10 mouse cellular contexts compared by ENCODE assay signal in the genomic region with DNA sequence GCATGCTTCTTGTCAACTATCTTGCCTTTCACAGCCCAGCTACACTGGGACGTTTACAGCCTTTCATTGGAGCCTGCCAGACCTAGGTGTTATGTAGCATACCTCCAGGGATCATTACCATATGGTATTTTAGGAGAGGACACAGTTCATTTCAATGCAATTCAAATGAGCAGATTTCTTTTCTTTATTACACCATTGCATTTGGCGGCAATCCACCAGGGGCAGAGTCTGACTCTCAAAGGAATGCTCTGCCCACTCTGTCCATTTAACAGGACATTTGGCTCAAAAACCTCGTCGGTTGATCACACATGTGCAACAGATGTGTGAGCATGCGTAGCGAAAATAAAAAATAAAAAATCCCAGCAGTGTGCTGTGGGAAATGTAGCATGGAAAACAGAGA.
A peak's percentile ranks its signal among the peaks of the same experiment; 100 is the strongest.
DNase-seq lines count a peak whose midpoint lies in the region; ATAC-seq and TF ChIP-seq lines count a peak whose summit lies in the region.
"Had no signal": no experiment of that assay in that cellular context is flagged by ENCODE, and none has a peak within 500 bp of the region (broad histone marks: within the 10 kb centered on the region; RNA-seq: fewer than 3 reads in every experiment).

No protein-coding gene starts in this region.

- H3K4me3 ChIP-seq in midbrain, embryonic 14.5 days (replicated peaks; ENCODE audit: low read depth, low read length), result no peak overlapping the region
- no peak overlapping the region for H3K4me3 ChIP-seq in midbrain, postnatal 0 days (ENCODE audit: low read depth, low read length)
- no peak overlapping the region for H3K4me3 ChIP-seq in neural tube, embryonic 11.5 days (ENCODE audit: low read depth, low read length)

- H3K9ac ChIP-seq in midbrain, embryonic 14.5 days (replicated peaks; ENCODE audit: low read length), result no peak overlapping the region
- no peak overlapping the region for H3K9ac ChIP-seq in midbrain, postnatal 0 days (replicated peaks; ENCODE audit: low read length, poor library complexity, severe bottlenecking)
- no peak overlapping the region for H3K9ac ChIP-seq in neural tube, embryonic 11.5 days (ENCODE audit: low read length)
- H3K9ac ChIP-seq: liver, embryonic 14.5 days had no signal

- no peaks in the 10 kb centered on the region; the same call in 1 of the 2 replicates for H3K4me1 ChIP-seq in midbrain, embryonic 14.5 days (ENCODE audit: control insufficient read depth, insufficient read depth, low read length)
- H3K4me1 ChIP-seq in midbrain, postnatal 0 days (ENCODE audit: insufficient read depth, low read length), result no peaks in the 10 kb centered on the region
- no peaks in the 10 kb centered on the region for H3K4me1 ChIP-seq in neural tube, embryonic 11.5 days (ENCODE audit: control insufficient read depth, insufficient read depth, low read length)

- ATAC-seq in midbrain, embryonic 14.5 days (ENCODE audit: low FRiP score, low TSS enrichment), result no peak; the same call in 1 of the 2 replicates
- ATAC-seq in midbrain, postnatal 0 days (ENCODE audit: low FRiP score), result no peak
- no peak for ATAC-seq in neural tube, embryonic 11.5 days (ENCODE audit: insufficient read depth, low FRiP score, low TSS enrichment)
- no peak for ATAC-seq in erythroid progenitor cell, adult 5-6 weeks (replicated peaks; ENCODE audit: low FRiP score, poor library complexity, severe bottlenecking)

- no peaks in the 10 kb centered on the region for H3K36me3 ChIP-seq in midbrain, embryonic 14.5 days (ENCODE audit: control insufficient read depth, insufficient read depth, low read length)
- no peaks in the 10 kb centered on the region for H3K36me3 ChIP-seq in midbrain, postnatal 0 days (ENCODE audit: insufficient read depth, low read length)
- H3K36me3 ChIP-seq in neural tube, embryonic 11.5 days (ENCODE audit: control insufficient read depth, insufficient read depth, low read length), result no peaks in the 10 kb centered on the region

- no peak overlapping the region for H3K27ac ChIP-seq in midbrain, embryonic 14.5 days (replicated peaks; ENCODE audit: low read depth, low read length)
- H3K27ac ChIP-seq in midbrain, postnatal 0 days (ENCODE audit: low read depth, low read length), result no peak overlapping the region
- no peak overlapping the region for H3K27ac ChIP-seq in neural tube, embryonic 11.5 days (ENCODE audit: low read depth, low read length)
- H3K27ac ChIP-seq: liver, embryonic 14.5 days had no signal

- no peak for TF ChIP-seq CTCF in midbrain, postnatal 0 days (IDR thresholded peaks at IDR 0.05)

- WGBS in midbrain, embryonic 14.5 days, result 41% methylated on average over 6 of the region's 6 CpGs
- WGBS in midbrain, postnatal 0 days, result 37% methylated on average over 6 of the region's 6 CpGs
- 47% methylated on average over 6 of the region's 6 CpGs for WGBS in neural tube, embryonic 11.5 days

- peak; percentile 21 for DNase-seq in gastrocnemius, postnatal 25 days
- DNase-seq in gastrocnemius, postnatal 4 days (ENCODE audit: low spot score in 2 of 2), result no peak
- peak; percentile 18 for DNase-seq in midbrain, embryonic 14.5 days
- no peak for DNase-seq in midbrain, postnatal 0 days (ENCODE audit: low spot score)
- DNase-seq in kidney, postnatal 25 days, result peak; percentile 42 to 48
- peak; percentile 32 for DNase-seq in neural tube, embryonic 11.5 days (ENCODE audit: low spot score)
- DNase-seq in spleen, adult 18-20 months, result no peak
- DNase-seq: cerebellum, adult 2 months had no signal

- H3K4me2 ChIP-seq in midbrain, embryonic 14.5 days (ENCODE audit: low read length), result no peak overlapping the region
- H3K4me2 ChIP-seq in midbrain, postnatal 0 days (ENCODE audit: low read depth, low read length, poor library complexity, severe bottlenecking), result no peak overlapping the region
- no peak overlapping the region for H3K4me2 ChIP-seq in neural tube, embryonic 11.5 days (ENCODE audit: low read depth)

- H3K9me3 ChIP-seq in midbrain, embryonic 14.5 days (ENCODE audit: control insufficient read depth, low read length), result no peaks in the 10 kb centered on the region
- H3K9me3 ChIP-seq in midbrain, postnatal 0 days (ENCODE audit: low read length), result no peaks in the 10 kb centered on the region
- no peaks in the 10 kb centered on the region for H3K9me3 ChIP-seq in neural tube, embryonic 11.5 days (ENCODE audit: control insufficient read depth, low read length)

- no peaks in the 10 kb centered on the region for H3K27me3 ChIP-seq in midbrain, embryonic 14.5 days (ENCODE audit: control insufficient read depth, insufficient read depth, low read length)
- H3K27me3 ChIP-seq in midbrain, postnatal 0 days (ENCODE audit: insufficient read depth, low read length), result no peaks in the 10 kb centered on the region
- H3K27me3 ChIP-seq in neural tube, embryonic 11.5 days (ENCODE audit: control insufficient read depth, insufficient read depth, low read length), result no peaks in the 10 kb centered on the region

Comparison
In these comparisons a context has a peak if more than half of its experiments do, and no peak if none do; other contexts are left out.
1. DNase-seq: peak in gastrocnemius, postnatal 25 days (single experiment), midbrain, embryonic 14.5 days (single experiment), kidney, postnatal 25 days (2 of 2) and neural tube, embryonic 11.5 days (single experiment); none in gastrocnemius, postnatal 4 days (0 of 2), midbrain, postnatal 0 days (single experiment) and spleen, adult 18-20 months (0 of 2).